Mouse (Mus musculus): Measurements from ENCODE around the gene Rps11.
A peak's percentile ranks its signal among the peaks of the same experiment; 100 is the strongest.
"Not testable (repeated sequence)": the region's sequence is repeated elsewhere in the genome, so short reads cannot be mapped to it uniquely, and the experiment has no call there.

Rps11 gene

GRCm38 (mm10) chr7:45131850-45132249 is 7.6 kb upstream of the Rps11 start:
- DNase-seq = no peak

- no peak for DNase-seq
Observed at GRCm38 (mm10) chr7:45129776-45130512, 5.7 kb upstream of the Rps11 start.

DNA sequence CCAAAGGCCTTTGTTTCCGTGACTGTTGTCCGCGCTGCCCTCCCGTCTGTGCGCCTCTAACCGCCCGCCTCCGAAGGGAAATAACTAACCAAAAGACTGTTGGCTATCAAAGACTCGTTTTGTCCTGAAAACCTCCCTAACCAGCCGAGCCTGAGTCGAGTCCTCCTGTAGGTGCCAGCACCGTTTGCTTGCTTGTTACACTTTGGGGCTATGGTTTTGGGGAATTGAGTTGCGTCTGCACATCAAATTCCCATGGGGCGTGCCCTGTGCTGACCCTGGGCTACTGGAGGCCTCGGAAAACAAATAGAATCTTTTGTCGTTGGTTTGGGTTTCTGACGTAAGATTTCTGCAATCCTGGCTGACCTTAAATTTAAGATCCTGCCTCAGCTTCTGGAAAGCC is 5.1 kb upstream of the Rps11 start:
- no peak for DNase-seq

- peak; percentile 99 for DNase-seq
Observed at GRCm38 (mm10) chr7:45128624-45129246, 4.5 kb upstream of the Rps11 start, which contains the start of gene Rpl13a. Rpl13a (minus strand) TSS chr7:45128761.

DNA sequence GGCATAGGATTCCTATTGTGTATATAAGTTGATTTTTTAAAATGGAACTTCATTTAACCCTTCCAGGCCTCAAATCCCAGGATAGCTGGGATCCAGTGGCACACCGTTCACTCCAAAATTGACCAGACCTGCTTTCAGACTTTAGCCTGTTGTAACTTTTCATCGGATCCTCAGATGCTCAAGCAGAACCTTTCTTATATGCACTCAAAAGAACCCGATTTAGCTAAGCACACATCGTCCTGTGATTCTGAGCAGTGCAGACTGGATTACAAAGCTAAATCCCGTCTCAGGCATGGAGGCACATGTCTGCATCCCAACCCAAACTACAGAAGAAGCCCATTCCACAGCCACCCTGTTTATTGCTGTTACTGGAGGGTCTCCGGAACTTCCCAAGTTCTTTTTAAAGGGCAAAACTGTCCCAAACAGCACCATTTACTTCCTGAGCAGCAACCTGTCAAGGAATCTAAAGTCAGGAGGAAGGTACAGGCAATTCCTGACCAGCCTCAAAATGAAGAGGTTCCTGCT is 3.5 kb upstream of the Rps11 start:
- DNase-seq = no peak

GRCm38 (mm10) chr7:45126844-45127699 is 2.8 kb upstream of the Rps11 start:
- DNase-seq = no peak

- no peak for DNase-seq
Observed at GRCm38 (mm10) chr7:45126147-45126843, 2.1 kb upstream of the Rps11 start.

- DNase-seq = not testable (repeated sequence)
Observed at GRCm38 (mm10) chr7:45125649-45126048, 1.4 kb upstream of the Rps11 start.

DNA sequence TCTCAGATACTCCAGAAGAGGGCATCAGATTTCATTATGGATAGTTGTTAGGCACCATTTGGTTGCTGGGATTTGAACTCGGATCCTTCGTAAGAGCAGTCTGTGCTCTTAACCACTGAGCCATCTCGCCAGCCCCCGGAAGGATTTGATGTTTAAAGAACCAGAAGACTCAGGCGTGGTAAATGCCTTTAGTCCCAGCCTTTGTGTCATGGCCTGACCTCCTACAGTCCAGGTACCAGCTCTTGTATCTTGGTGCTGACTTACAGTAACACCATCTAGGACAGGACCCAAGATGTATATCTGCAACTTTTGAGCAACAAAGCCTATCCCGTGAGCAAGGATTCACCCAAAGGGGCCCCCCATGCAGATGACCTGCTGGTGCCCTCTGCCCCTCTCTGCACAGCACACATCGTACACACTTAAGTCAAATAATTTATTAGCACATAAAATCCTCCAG is 933 bp upstream of the Rps11 start:
- DNase-seq = no peak

DNA sequence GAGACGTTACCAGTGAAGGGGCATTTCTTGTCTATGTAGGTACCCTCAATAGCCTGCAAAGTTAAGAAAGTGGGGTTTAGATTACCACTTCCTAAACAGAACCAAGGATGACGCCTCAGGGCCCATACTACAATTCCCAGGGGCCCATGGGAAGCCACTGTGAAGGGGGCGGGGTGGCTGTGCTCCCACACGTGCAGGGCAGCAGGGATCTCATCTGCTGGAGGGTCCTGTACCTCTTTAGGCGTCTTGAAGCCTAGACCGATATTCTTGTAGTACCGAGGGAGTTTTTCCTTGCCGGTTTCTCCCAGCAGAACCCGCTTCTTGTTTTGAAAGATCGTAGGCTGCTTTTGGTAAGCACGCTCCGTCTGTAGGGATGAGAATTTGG is 1.1 kb downstream of the Rps11 start:
- DNase-seq = no peak

GRCm38 (mm10) chr7:45122561-45123185 is 1.6 kb downstream of the Rps11 start:
- no peak for DNase-seq

- DNase-seq = no peak
Observed at GRCm38 (mm10) chr7:45121966-45122365, 2.3 kb downstream of the Rps11 start.

- peak; percentile 78 to 79 for DNase-seq
Observed at GRCm38 (mm10) chr7:45121404-45121803, 2.8 kb downstream of the Rps11 start.

- no peak for DNase-seq
Observed at GRCm38 (mm10) chr7:45119780-45120709, 4.2 kb downstream of the Rps11 start.

DNA sequence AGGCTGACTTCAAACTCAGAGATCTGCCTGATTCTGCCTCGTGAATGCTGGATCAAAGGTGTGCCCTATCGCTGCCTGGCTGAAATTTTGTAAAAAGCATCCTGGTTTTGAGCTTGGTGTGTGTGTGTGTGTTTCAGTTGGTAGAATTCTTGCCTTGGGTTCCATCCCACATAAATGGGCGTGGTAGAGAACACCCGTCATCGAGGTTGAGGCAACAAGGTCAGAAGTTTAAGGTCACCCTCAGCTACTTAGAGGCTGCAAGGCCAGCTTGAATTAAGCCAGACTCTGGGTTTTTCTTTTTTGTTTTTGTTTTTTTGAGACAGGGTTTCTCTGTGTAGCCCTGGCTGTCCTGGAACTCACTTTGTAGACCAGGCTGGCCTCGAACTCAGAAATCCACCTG is 5.9 kb downstream of the Rps11 start:
- DNase-seq = no peak

DNA sequence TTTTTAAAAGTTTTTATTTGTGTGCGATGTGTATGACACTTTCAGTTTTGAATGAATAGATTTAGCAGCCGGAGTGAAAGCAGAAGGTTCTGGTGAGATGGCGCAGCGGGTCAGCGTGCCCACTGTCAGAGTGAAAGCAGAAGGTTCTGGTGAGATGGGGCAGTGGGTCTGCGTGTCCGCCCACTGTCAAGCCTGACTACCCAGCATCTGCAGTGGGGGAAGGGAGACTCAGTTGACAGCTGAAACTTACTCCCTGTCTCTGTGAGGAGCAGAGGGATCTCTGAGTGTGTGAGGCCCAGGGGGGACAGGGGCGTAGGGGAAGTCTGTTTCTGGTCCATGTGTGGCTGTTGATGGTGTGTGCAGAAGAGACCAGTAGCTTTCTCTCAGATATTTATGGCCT is 6.7 kb downstream of the Rps11 start:
- no peak for DNase-seq

- DNase-seq = no peak
Observed at GRCm38 (mm10) chr7:45113476-45113875, 10.8 kb downstream of the Rps11 start.

DNA sequence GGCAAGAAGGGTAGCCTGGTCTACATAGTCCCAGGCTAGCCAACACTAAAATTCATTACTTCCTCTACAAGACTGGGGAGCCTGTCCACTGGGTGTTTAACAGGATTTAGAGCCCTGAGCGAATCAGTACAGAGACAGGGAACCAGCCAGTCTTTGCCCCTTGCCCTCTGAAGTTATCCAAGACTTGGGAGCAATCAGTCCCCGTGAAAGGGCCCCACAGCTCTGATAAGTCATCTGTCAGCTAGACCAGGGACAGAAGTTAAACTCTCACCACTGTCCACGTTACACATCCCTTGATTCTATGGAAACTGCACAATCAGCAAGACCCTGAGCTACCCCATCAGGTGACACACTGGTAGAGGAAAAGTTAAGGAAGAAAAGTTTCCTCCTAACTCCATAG is 11.7 kb downstream of the Rps11 start:
- no peak for DNase-seq

DNA sequence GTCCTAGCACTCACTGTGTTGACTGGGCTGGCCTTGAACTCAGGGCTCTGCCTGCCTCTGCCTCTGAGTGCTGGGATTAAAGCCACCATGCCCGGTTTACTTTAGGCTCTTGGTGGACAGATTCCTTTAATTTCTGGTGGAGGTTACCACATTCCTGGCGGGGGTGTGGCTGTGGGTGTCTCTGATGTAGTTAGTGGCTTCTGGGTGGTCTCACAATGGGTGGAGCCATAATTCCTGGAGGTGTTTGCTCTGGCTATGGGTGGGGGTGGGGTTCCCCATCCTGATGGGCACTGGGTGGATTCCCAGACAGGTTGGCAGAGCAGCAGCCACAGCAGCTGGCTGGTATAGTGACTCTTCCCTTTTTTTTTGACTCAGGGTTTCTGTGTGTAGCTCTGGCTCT is 12.3 kb downstream of the Rps11 start:
- no peak for DNase-seq

- not testable (repeated sequence) for DNase-seq
Observed at GRCm38 (mm10) chr7:45110089-45110488, 14.2 kb downstream of the Rps11 start.

DNA sequence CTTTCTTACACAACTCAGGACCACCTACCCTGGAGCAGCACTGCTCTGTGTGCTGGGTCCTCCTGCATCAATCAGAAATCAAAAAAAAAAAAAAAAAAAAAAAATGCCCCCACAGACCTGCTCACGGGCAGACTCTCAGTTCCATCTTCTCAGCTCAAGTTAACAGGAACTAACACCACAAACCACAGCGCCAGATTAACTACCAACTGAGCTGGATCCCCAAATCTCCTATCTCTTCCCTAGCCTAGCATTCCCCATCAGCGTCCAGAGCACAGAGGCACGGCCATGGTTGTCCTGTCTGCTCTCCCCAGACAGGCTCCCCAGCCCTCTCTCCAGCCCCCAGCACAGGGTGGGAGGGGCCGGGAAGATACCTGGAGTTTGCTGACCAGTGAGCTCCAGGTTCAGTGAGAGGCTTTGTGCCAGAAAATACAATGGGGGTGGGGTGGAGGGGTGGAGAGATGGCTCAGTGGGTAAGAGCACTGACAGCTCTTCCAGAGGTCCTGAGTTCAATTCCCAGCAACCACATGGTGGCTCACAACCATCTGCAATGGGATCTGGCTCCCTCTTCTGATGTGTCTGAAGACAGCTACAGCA is 17.1 kb downstream of the Rps11 start:
- no peak for DNase-seq
